Mouse (Mus musculus): ENCODE results near the gene Afap1l2.

- TF ChIP-seq TAL1 (IDR thresholded peaks at IDR 0.05; ENCODE audit: low read length) (no peak), GATA1 (IDR thresholded peaks at IDR 0.05; ENCODE audit: low read length) (no peak)
These were observed 49.0 kb downstream of the Afap1l2 start for GRCm38 (mm10) chr19:56959057-56959456.
